Mouse (Mus musculus) inflammation-experienced regulatory T-cells, adult 6 months (primary cell): ENCODE results near the gene Neu1. TPM values are rescaled to one million over a fixed set of nuclear protein-coding genes. Genes with fewer than 3 reads are reported as not detected.
"Not testable (repeated sequence)": the region's sequence is repeated elsewhere in the genome, so short reads cannot be mapped to it uniquely, and the experiment has no call there.

Source experiments
- ATAC-seq: one replicate; pipeline ENCODE4 v1.8.0; 2017
- polyA plus RNA-seq, 3 experiments: library from polyadenylated mRNA; unstranded; fragments of 100-300 nt; shearing (Covaris generic); gene quantifications; one replicate each; pipeline ENCODE4 v1.2.1; 2017

Neu1 gene
- polyA plus RNA-seq, result 10 to 100 TPM; 12.8 to 28.2 (median 27.6) TPM

DNA sequence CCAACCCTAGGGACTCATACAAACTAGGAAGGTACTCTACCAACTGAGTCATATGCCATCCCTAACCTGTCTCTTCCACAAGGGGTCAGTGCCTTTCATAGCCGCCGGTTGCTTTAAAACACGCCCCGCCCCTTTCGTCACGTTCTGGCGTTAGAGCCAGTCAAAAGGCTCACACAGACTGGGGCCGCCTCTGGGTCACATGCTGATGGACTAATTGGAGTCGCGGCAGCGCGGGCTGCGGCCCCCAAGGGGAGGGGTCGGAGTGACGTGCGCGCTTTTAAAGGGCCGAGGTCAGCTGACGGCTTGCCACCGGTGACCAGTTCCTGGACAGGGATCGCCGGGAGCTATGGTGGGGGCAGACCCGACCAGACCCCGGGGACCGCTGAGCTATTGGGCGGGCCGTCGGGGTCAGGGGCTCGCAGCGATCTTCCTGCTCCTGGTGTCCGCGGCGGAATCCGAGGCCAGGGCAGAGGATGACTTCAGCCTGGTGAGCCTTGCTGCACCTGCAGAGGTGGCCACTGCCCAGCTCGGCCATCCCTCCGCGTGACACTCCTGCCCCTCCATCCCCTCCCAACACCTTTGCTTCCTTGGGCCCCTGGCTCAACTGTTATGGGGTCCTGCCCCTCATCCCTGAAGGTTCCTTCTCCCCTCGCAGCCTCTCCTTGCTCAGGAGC, at the start of gene Neu1:
TSS of gene Neu1 (plus strand) at position 193 of the 674 bp plus-strand sequence.
- peak; percentile 99 for ATAC-seq

GRCm38 (mm10) chr17:34881683-34882310, 49.3 kb upstream of the Neu1 start, which contains the start of gene Gm20547:
Gene Gm20547 (minus strand): TSS chr17:34882042.
- ATAC-seq, result no peak

DNA sequence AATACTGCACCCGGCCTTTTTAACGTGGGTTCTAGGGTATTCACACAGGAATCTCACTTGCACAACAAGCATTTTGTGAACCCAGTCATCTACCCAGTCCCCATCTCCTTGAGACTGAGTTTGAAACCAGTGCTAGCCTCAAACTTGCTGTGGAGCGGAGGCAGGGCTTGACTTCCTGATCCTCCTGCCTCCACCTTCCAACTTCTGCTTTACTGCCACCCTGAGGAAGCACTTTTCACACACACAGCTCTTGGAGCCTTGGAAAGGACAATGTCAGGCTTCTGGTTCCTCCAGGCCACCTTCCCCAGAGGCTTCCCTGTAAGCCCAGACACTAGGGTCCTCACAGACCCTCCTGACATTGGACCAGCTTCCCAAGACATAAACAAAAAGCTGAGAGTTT, 47.7 kb upstream of the Neu1 start:
- ATAC-seq, result no peak

DNA sequence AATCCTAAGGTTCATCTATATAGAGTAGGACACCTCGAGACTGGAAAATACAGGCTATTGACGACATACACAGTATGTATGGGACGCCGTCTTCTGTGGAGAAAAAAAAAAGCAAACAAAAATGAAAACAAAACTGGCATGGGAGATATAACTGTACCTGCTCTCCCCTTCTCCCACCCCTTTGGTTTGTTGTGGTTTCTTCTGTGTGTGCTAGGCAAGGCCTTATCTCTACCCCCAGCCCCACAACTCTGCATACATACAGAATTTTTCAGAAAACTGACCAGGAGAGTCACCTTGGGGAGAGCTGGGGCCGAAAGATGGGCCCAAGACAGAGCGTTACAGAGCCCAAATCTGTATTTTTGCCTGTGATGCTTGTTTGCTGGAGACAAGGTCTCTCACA, 46.3 kb upstream of the Neu1 start:
- no peak for ATAC-seq

DNA sequence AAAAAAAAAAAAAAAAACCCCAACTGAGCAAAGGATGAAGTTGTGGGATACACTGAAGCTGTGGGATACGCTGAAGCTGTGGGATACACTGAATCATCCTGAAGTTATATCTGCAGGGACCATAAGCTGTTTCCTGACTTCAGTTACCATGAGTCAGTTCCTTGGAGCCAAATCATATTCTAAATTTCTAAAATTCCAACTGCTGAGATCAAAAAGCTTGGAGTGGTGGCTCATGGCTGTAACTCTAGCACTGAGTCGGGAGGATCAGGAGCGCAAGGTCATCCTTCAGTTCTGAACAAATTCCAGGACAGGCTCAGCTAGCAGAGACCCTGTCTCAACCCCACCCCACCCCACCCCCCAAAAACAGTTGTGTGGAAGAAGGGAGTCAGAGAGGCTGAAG, 45.4 kb upstream of the Neu1 start:
- ATAC-seq, result no peak

GRCm38 (mm10) chr17:34887942-34888341, 43.1 kb upstream of the Neu1 start:
- ATAC-seq, result no peak

- ATAC-seq, result no peak
Measured at GRCm38 (mm10) chr17:34890074-34890743, 40.8 kb upstream of the Neu1 start.

DNA sequence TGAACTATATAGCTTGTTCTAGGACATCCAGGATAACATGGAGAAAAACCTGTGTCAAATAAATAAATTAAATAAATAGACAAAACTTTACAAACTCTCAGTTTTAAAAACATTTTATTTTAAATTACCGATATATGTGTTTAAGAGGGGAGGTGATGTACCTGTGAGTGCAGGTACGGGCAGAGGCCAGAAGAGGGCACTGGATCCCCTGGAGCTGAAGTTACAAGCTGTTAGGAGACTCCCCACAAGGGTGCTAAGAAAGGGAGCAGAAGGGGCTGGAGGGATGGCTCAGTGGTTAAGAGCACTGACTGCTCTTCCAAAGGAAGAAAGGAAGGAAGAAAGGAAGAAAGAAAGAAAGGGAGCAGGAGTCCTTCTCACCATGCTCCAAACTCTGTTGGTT, 39.7 kb upstream of the Neu1 start:
- ATAC-seq, result no peak

GRCm38 (mm10) chr17:34893072-34893824, 37.8 kb upstream of the Neu1 start:
- no peak for ATAC-seq

- ATAC-seq, result peak; percentile 46
Measured at GRCm38 (mm10) chr17:34894074-34894597, 36.9 kb upstream of the Neu1 start.

GRCm38 (mm10) chr17:34894801-34895530, 36.1 kb upstream of the Neu1 start:
- no peak for ATAC-seq

DNA sequence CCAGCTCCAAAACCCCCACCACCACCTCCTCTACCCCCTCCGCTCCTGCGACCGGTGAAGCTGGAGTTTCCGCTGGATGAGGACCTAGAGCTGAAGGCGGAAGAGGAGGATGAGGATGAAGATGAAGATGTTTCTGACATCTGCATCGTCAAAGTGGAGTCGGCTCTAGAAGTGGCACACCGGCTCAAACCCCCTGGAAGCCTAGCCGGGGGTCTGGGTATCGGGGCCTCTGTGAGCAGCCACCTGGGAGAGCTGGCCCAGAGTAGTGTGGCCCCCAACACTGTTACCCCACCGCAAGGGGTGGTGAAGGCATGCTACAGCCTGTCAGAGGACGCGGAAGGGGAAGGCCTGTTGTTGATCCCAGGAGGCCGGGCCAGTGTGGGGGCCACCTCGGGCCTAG, 35.3 kb upstream of the Neu1 start:
- ATAC-seq, result no peak

GRCm38 (mm10) chr17:34896366-34896765, 34.7 kb upstream of the Neu1 start:
- peak; percentile 24 for ATAC-seq

DNA sequence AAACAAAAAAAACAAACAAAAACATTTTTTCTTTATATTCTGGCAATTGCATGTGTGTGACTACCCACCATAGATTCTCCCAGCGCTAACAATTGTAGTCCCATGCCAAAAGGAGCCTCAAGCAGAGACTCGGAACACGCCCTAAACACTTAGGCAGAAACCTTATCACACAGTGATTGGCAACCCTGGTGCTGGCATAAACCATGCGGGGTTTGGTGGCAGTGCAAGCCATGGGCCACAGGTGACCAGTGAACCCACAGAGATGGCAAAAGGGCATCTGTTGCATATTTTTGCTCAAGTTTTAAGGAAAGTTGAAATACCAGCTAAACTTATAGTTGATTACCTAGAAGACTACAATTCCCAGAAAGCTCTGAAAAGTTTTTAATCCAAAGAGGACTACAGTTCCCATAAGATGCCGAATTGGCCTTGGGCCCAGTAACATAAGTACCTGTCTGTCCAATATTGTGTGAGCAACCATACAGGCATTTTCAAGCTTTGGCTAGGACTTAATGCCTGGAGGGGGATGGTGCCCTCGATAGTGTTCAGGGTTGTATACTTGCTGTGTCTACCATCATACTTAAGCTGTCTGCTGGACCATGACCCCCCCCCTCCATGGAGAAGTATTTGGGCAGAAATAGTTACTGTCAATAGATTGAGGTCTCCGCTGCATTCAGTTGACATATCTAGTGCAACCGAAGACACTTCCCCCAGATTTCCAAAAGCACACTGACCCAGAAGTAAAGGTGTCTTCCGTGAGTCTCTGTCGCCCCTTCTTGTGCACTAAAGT, 33.5 kb upstream of the Neu1 start:
- ATAC-seq, result no peak

DNA sequence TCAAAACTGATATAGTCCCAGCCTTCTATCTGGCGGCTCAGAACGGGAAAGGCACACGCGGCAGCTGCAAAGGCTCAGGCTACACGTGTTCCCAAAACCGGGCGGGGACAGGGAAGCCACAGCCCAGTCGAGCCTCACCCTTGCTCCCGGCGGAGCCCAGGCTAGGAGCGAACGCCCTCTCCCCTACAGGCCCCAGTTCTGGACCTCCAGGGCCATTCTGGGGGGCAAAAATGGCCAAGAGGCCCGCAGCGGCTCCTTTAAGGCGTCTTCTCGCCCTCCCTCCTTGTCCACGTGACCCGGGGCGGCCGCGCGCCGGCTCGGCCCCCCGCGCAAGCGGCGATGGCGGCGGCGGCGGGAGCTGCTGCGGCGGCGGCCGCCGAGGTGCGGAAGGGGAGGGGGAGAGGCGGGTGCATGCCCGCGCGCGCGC, 32.9 kb upstream of the Neu1 start, which contains the start of the genes C2 and Ehmt2:
TSS of gene C2 (minus strand) at position 106 of the 427 bp plus-strand sequence.
TSS of gene Ehmt2 (plus strand) at position 310 of the 427 bp plus-strand sequence.
- ATAC-seq, result peak; percentile 44

DNA sequence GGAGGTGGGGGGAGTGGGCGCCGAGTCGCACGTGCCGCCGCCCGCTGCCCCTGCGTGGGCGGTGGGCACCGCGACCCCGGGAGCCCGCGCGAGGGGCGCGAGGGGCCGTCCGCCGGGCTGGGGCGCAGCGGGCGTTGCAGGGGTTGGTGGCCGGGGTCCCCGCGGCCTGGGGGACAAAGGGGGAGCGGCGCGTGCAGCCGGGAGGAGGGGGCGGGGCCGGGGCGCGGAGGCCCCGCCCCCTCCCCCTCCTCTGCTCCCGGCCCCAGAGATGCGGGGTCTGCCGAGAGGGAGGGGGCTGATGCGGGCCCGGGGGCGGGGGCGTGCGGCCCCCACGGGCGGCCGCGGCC, 32.4 kb upstream of the Neu1 start:
- ATAC-seq, result no peak

GRCm38 (mm10) chr17:34899053-34899889, 31.8 kb upstream of the Neu1 start:
- no peak for ATAC-seq

- ATAC-seq, result peak; percentile 35
Measured at GRCm38 (mm10) chr17:34899890-34900243, 31.2 kb upstream of the Neu1 start.

GRCm38 (mm10) chr17:34900826-34901225, 30.2 kb upstream of the Neu1 start:
- not testable (repeated sequence) for ATAC-seq

- not testable (repeated sequence) for ATAC-seq
Measured at GRCm38 (mm10) chr17:34901948-34902347, 29.1 kb upstream of the Neu1 start.
